Mouse (Mus musculus): Measurements from ENCODE around the gene Mas1.

DNA sequence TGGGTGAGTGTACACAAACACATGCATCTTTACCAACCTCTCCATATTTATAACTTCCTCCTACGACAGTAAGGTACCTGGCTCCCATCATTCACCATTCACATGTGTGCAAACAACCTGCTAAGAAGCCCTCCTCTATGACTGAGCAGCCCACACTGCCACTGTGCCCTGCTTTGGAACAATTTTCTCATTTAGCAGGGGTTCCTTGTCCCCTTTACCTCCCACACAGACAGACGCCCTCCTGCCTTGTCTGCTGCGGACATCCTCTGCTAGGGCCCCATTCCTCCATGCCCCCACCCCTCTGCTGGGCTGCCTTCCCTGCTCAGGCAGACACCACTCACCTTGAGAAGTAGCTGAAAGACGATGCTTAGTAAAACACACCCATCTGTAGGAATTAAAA is 20.2 kb downstream of the Mas1 start:
- TF ChIP-seq MAX (IDR thresholded peaks at IDR 0.05; ENCODE audit: low read depth) = no peak
- no peak for TF ChIP-seq POLR2A (IDR thresholded peaks at IDR 0.05; ENCODE audit: insufficient read length, low read depth)
- TF ChIP-seq POLR2AphosphoS2 (IDR thresholded peaks at IDR 0.05; ENCODE audit: insufficient read length, low read depth) = no peak
- TF ChIP-seq TCF3 (IDR thresholded peaks at IDR 0.05; ENCODE audit: insufficient read length, low read depth) = no peak
- no peak for TF ChIP-seq USF1 (IDR thresholded peaks at IDR 0.05; ENCODE audit: low read depth)
- no peak for TF ChIP-seq E2F4 (IDR thresholded peaks at IDR 0.05; ENCODE audit: insufficient read depth)

Data from myocyte (in vitro differentiated cells).